Mouse (Mus musculus) stomach, embryonic 16.5 days (tissue): ENCODE data around the gene Snap25. TPM values are rescaled to one million over a fixed set of nuclear protein-coding genes. Genes with fewer than 3 reads are reported as not detected.

Experiments
- ATAC-seq: fragments of 200-750 bp; cut with Nextera tagmentation; 2 replicates; pipeline ENCODE4 v1.8.0; 2017; ENCODE audit warnings: moderate number of reproducible peaks, moderate TSS enrichment; ENCODE audit not compliant: insufficient read depth, low FRiP score
- H3K27ac ChIP-seq: fragments of 300-500 bp; sonication (generic); 2 replicates; pipeline ENCODE4 v1.5.1; 2014; ENCODE audit warnings: low read length
- H3K27me3 ChIP-seq: fragments of 300-500 bp; sonication (generic); 2 replicates; pipeline ENCODE4 v1.6.1; 2014; ENCODE audit warnings: low read length, control low read depth, mixed read lengths; ENCODE audit not compliant: control insufficient read depth, insufficient read depth
- H3K36me3 ChIP-seq: fragments of 300-500 bp; sonication (generic); 2 replicates; pipeline ENCODE4 v1.6.1; 2014; ENCODE audit warnings: low read length; ENCODE audit not compliant: control insufficient read depth, insufficient read depth
- H3K4me1 ChIP-seq: fragments of 300-500 bp; sonication (generic); 2 replicates; pipeline ENCODE4 v1.6.1; 2014; ENCODE audit warnings: low read length, control low read depth, mixed read lengths; ENCODE audit not compliant: control insufficient read depth, insufficient read depth
- H3K4me2 ChIP-seq: fragments of 300-500 bp; sonication (generic); 2 replicates; pipeline ENCODE4 v1.6.1; 2014; ENCODE audit warnings: low read depth, low read length, mixed read lengths
- H3K4me3 ChIP-seq: fragments of 300-500 bp; sonication (generic); replicated peaks from 2 replicates; pipeline ENCODE4 v1.5.1; 2014; ENCODE audit warnings: mild to moderate bottlenecking, low read length
- H3K9ac ChIP-seq: fragments of 300-500 bp; sonication (generic); 2 replicates; pipeline ENCODE4 v1.6.1; 2014; ENCODE audit warnings: low read length
- H3K9me3 ChIP-seq: fragments of 300-500 bp; sonication (generic); replicated peaks from 2 replicates; pipeline ENCODE4 v1.6.1; 2016; ENCODE audit warnings: low read length, control low read depth; ENCODE audit not compliant: control insufficient read depth
- WGBS: fragments of 180-500 bp; shearing (Covaris S2); extraction: QIAGEN DNeasy Blood & Tissue Kit; methylation state at CpG from one replicate; pipeline ENCODE4 v1.1.7; 2014; 5-methylcytosine and 5-hydroxymethylcytosine counted together
- polyA plus RNA-seq: library from polyadenylated mRNA; unstranded; fragments of >200 nt; fragmentation: Nextera tagmentation; extraction: Ambion mirVana; gene quantifications from 2 replicates; pipeline ENCODE4 v1.2.1, GENCODE M21; 2015

The Snap25 gene
- polyA plus RNA-seq, 1 experiment from 2014 or later: 12.3 TPM

- H3K36me3 ChIP-seq: no peaks in the 10 kb centered on the region
- H3K4me2 ChIP-seq: no peak overlapping the region
- 57% methylated on average over 4 of the region's 4 CpGs for WGBS
- H3K9me3 ChIP-seq: no peaks in the 10 kb centered on the region
- H3K4me1 ChIP-seq: no peaks in the 10 kb centered on the region
- H3K9ac ChIP-seq: no peak overlapping the region
- H3K27ac ChIP-seq: no peak overlapping the region
- no peak for ATAC-seq
- H3K4me3 ChIP-seq: no peak overlapping the region
- no peaks in the 10 kb centered on the region for H3K27me3 ChIP-seq
These were observed 75.1 kb downstream of the Snap25 start for GRCm38 (mm10) chr2:136788379-136788778.

- Histone ChIP-seq H3K27ac (no peak overlapping the region), H3K9me3 (no peaks in the 10 kb centered on the region), H3K4me3 (no peak overlapping the region), H3K27me3 (no peaks in the 10 kb centered on the region), H3K9ac (no peak overlapping the region), H3K4me2 (no peak overlapping the region), H3K36me3 (no peaks in the 10 kb centered on the region), H3K4me1 (no peaks in the 10 kb centered on the region)
- WGBS: 66% methylated on average over 1 of the region's 1 CpGs
- no peak for ATAC-seq
These were observed 83.3 kb downstream of the Snap25 start for GRCm38 (mm10) chr2:136796518-136796917.

GRCm38 (mm10) chr2:136798887-136799430 lies 85.7 kb downstream of the Snap25 start:
- Histone ChIP-seq H3K36me3 (no peaks in the 10 kb centered on the region), H3K9me3 (no peaks in the 10 kb centered on the region), H3K4me1 (no peaks in the 10 kb centered on the region), H3K9ac (no peak overlapping the region), H3K4me2 (no peak overlapping the region), H3K27ac (no peak overlapping the region), H3K4me3 (no peak overlapping the region), H3K27me3 (no peaks in the 10 kb centered on the region)
- WGBS: 47% methylated on average over 2 of the region's 2 CpGs
- ATAC-seq: no peak

GRCm38 (mm10) chr2:136801102-136801501 lies 87.8 kb downstream of the Snap25 start:
- Histone ChIP-seq H3K4me3 (no peak overlapping the region), H3K36me3 (no peaks in the 10 kb centered on the region), H3K27me3 (no peaks in the 10 kb centered on the region), H3K4me2 (no peak overlapping the region), H3K9ac (no peak overlapping the region), H3K4me1 (no peaks in the 10 kb centered on the region), H3K9me3 (no peaks in the 10 kb centered on the region), H3K27ac (no peak overlapping the region)
- no peak for ATAC-seq

GRCm38 (mm10) chr2:136802076-136802475 lies 88.8 kb downstream of the Snap25 start:
- Histone ChIP-seq H3K27ac (no peak overlapping the region), H3K4me2 (no peak overlapping the region), H3K9me3 (no peaks in the 10 kb centered on the region), H3K27me3 (no peaks in the 10 kb centered on the region), H3K4me3 (no peak overlapping the region), H3K9ac (no peak overlapping the region), H3K4me1 (no peaks in the 10 kb centered on the region), H3K36me3 (no peaks in the 10 kb centered on the region)
- WGBS: 61% methylated on average over 3 of the region's 3 CpGs
- no peak for ATAC-seq

GRCm38 (mm10) chr2:136803142-136803541 lies 89.9 kb downstream of the Snap25 start:
- no peak overlapping the region for H3K4me3 ChIP-seq

GRCm38 (mm10) chr2:136807992-136808726 lies 94.9 kb downstream of the Snap25 start:
- H3K27me3 ChIP-seq: no peaks in the 10 kb centered on the region
- no peaks in the 10 kb centered on the region for H3K4me1 ChIP-seq
- no peak overlapping the region for H3K9ac ChIP-seq
- H3K36me3 ChIP-seq: no peaks in the 10 kb centered on the region
- H3K9me3 ChIP-seq: no peaks in the 10 kb centered on the region
- 71% methylated on average over 8 of the region's 8 CpGs for WGBS
- no peak overlapping the region for H3K4me3 ChIP-seq
- no peak overlapping the region for H3K4me2 ChIP-seq
- no peak for ATAC-seq
- H3K27ac ChIP-seq: no peak overlapping the region

More at GRCm38 (mm10) chr2:136803142-136803541, 89.9 kb downstream of the Snap25 start:
- H3K27me3 ChIP-seq: no peaks in the 10 kb centered on the region
- H3K27ac ChIP-seq: no peak overlapping the region
- 72% methylated on average over 7 of the region's 7 CpGs for WGBS
- H3K9me3 ChIP-seq: no peaks in the 10 kb centered on the region
- H3K4me2 ChIP-seq: no peak overlapping the region
- no peaks in the 10 kb centered on the region for H3K36me3 ChIP-seq
- H3K9ac ChIP-seq: no peak overlapping the region
- no peaks in the 10 kb centered on the region for H3K4me1 ChIP-seq
- ATAC-seq: no peak

- Histone ChIP-seq H3K4me2 (no peak overlapping the region), H3K27me3 (no peaks in the 10 kb centered on the region), H3K4me1 (no peaks in the 10 kb centered on the region), H3K4me3 (no peak overlapping the region), H3K9ac (no peak overlapping the region), H3K27ac (no peak overlapping the region), H3K9me3 (no peaks in the 10 kb centered on the region), H3K36me3 (no peaks in the 10 kb centered on the region)
- ATAC-seq: no peak
- WGBS: 95% methylated on average over 1 of the region's 1 CpGs
These were observed 98.1 kb downstream of the Snap25 start for GRCm38 (mm10) chr2:136811331-136811730.

- H3K4me3 ChIP-seq: no peak overlapping the region
- no peak overlapping the region for H3K4me2 ChIP-seq
- 82% methylated on average over 9 of the region's 9 CpGs for WGBS
- no peak for ATAC-seq
- no peaks in the 10 kb centered on the region for H3K4me1 ChIP-seq
- H3K9me3 ChIP-seq: no peaks in the 10 kb centered on the region
- no peaks in the 10 kb centered on the region for H3K27me3 ChIP-seq
- H3K9ac ChIP-seq: no peak overlapping the region
- H3K27ac ChIP-seq: no peak overlapping the region
- H3K36me3 ChIP-seq: no peaks in the 10 kb centered on the region
These were observed 103.6 kb downstream of the Snap25 start for GRCm38 (mm10) chr2:136816717-136817400.
